ENCODE assay signal across 8 mouse cellular contexts in genomic region chr12:45162011-45162410, GRCm38 (mm10).
A peak's percentile ranks its signal among the peaks of the same experiment; 100 is the strongest.
DNase-seq lines count a peak whose midpoint lies in the region; ATAC-seq and TF ChIP-seq lines count a peak whose summit lies in the region.

No protein-coding gene starts in this region.

- no peak overlapping the region for H3K4me2 ChIP-seq in hindbrain, postnatal 0 days (ENCODE audit: low read depth, low read length)
- H3K4me2 ChIP-seq in lung, postnatal 0 days (replicated peaks; ENCODE audit: low read depth, low read length) = no peak overlapping the region

- H3K4me3 ChIP-seq in hindbrain, postnatal 0 days (ENCODE audit: low read length) = no peak overlapping the region
- no peak overlapping the region for H3K4me3 ChIP-seq in lung, postnatal 0 days (ENCODE audit: low read depth, low read length)

- H3K27ac ChIP-seq in hindbrain, postnatal 0 days = no peak overlapping the region
- no peak overlapping the region for H3K27ac ChIP-seq in lung, postnatal 0 days (ENCODE audit: low read length)

- no peaks in the 10 kb centered on the region for H3K27me3 ChIP-seq in hindbrain, postnatal 0 days (ENCODE audit: insufficient read depth, low read length)
- H3K27me3 ChIP-seq in lung, postnatal 0 days (replicated peaks; ENCODE audit: insufficient read depth, low read length) = no peaks in the 10 kb centered on the region

- DNase-seq in adrenal gland, adult 2 months = peak; percentile 18
- no peak for DNase-seq in adrenal gland, postnatal 4 days (ENCODE audit: low spot score in 2 of 2)
- DNase-seq in left cerebral cortex, adult 11 months (ENCODE audit: low spot score) = peak; percentile 21
- no peak for DNase-seq in left cerebral cortex, adult 8-10 months (ENCODE audit: low spot score in 2 of 2)
- DNase-seq in hindbrain, postnatal 0 days (ENCODE audit: low spot score) = peak; percentile 48
- DNase-seq in lung, postnatal 0 days (ENCODE audit: low spot score) = peak; percentile 57
- DNase-seq in ovary, postnatal 14 days (ENCODE audit: low spot score) = no peak
- no peak for DNase-seq in thymus, adult 18-20 months

- peak; percentile 65 for TF ChIP-seq CTCF in hindbrain, postnatal 0 days (IDR thresholded peaks at IDR 0.05; ENCODE audit: low read depth)
- TF ChIP-seq CTCF in lung, postnatal 0 days (IDR thresholded peaks at IDR 0.05) = peak; percentile 77

- no peak overlapping the region for H3K9ac ChIP-seq in hindbrain, postnatal 0 days (replicated peaks; ENCODE audit: low read length)
- H3K9ac ChIP-seq in lung, postnatal 0 days (replicated peaks; ENCODE audit: low read depth) = no peak overlapping the region

- no peaks in the 10 kb centered on the region for H3K9me3 ChIP-seq in hindbrain, postnatal 0 days (ENCODE audit: low read length)
- H3K9me3 ChIP-seq in lung, postnatal 0 days (ENCODE audit: low read length) = no peaks in the 10 kb centered on the region

- WGBS in hindbrain, postnatal 0 days = 80% methylated on average over 4 of the region's 4 CpGs
- 69% methylated on average over 4 of the region's 4 CpGs for WGBS in lung, postnatal 0 days

- no peak for TF ChIP-seq EP300 in lung, postnatal 0 days (IDR thresholded peaks at IDR 0.05)

- no peaks in the 10 kb centered on the region for H3K36me3 ChIP-seq in hindbrain, postnatal 0 days (ENCODE audit: insufficient read depth, low read length)
- no peaks in the 10 kb centered on the region for H3K36me3 ChIP-seq in lung, postnatal 0 days (ENCODE audit: insufficient read depth, low read length)

- ATAC-seq in hindbrain, postnatal 0 days = peak; percentile 66; the same call in 1 of the 2 replicates
- no peak for ATAC-seq in lung, postnatal 0 days

- H3K4me1 ChIP-seq in hindbrain, postnatal 0 days (ENCODE audit: insufficient read depth, low read length) = no peaks in the 10 kb centered on the region
- no peaks in the 10 kb centered on the region for H3K4me1 ChIP-seq in lung, postnatal 0 days (ENCODE audit: insufficient read depth, low read depth, low read length)

Comparison
In these comparisons a context has a peak if more than half of its experiments do, and no peak if none do; other contexts are left out.
1. DNase-seq: peak in adrenal gland, adult 2 months (single experiment), left cerebral cortex, adult 11 months (single experiment), hindbrain, postnatal 0 days (single experiment) and lung, postnatal 0 days (single experiment); none in adrenal gland, postnatal 4 days (0 of 2), left cerebral cortex, adult 8-10 months (0 of 2), ovary, postnatal 14 days (single experiment) and thymus, adult 18-20 months (0 of 2).